Mouse (Mus musculus): ENCODE measurements around the gene Cfd. TPM values are rescaled to one million over a fixed set of nuclear protein-coding genes. Genes with fewer than 3 reads are reported as not detected.

The Cfd gene
- polyA plus RNA-seq, 1 experiment from 2014 or later = not detected

Small RNAs within 50 kb of the gene (microRNA-seq; reads per million reads assigned to microRNA genes)
- gene Mir6910 = not detected

Other genes with a start within 250 kb of the Cfd start
- gene Odf3l2, start 245.1 kb upstream of the Cfd start, polyA plus RNA-seq (2015; fragmentation: Nextera tagmentation; extraction: Ambion mirVana) = 0.37 and 0.89 TPM in 2 replicates
- gene Madcam1, start 226.3 kb upstream of the Cfd start, polyA plus RNA-seq (2015; fragmentation: Nextera tagmentation; extraction: Ambion mirVana) = 0.99 and 1.5 TPM in 2 replicates
- gene Tpgs1, start 221.5 kb upstream of the Cfd start, polyA plus RNA-seq (2015; fragmentation: Nextera tagmentation; extraction: Ambion mirVana) = 107 and 124 TPM in 2 replicates
- 73.5 and 84.7 TPM in 2 replicates for gene Cdc34, start 208.7 kb upstream of the Cfd start, polyA plus RNA-seq (2015; fragmentation: Nextera tagmentation; extraction: Ambion mirVana)
- gene Gzmm, start 201.8 kb upstream of the Cfd start, polyA plus RNA-seq (2015; fragmentation: Nextera tagmentation; extraction: Ambion mirVana) = 1.7 TPM in 2 replicates
- gene Bsg, start 186.4 kb upstream of the Cfd start, polyA plus RNA-seq (2015; fragmentation: Nextera tagmentation; extraction: Ambion mirVana) = 1,077 and 1,193 TPM in 2 replicates
- gene Hcn2, start 174.2 kb upstream of the Cfd start, polyA plus RNA-seq (2015; fragmentation: Nextera tagmentation; extraction: Ambion mirVana) = 1.2 and 1.4 TPM in 2 replicates
- 37.1 and 50.6 TPM in 2 replicates for gene Polrmt, start 144.3 kb upstream of the Cfd start, polyA plus RNA-seq (2015; fragmentation: Nextera tagmentation; extraction: Ambion mirVana)
- gene Fgf22, start 135.8 kb upstream of the Cfd start, polyA plus RNA-seq (2015; fragmentation: Nextera tagmentation; extraction: Ambion mirVana) = 1.9 and 3.1 TPM in 2 replicates
- gene Rnf126, start 123.9 kb upstream of the Cfd start, polyA plus RNA-seq (2015; fragmentation: Nextera tagmentation; extraction: Ambion mirVana) = 74.2 and 101 TPM in 2 replicates
- gene Fstl3, start 113.6 kb upstream of the Cfd start, polyA plus RNA-seq (2015; fragmentation: Nextera tagmentation; extraction: Ambion mirVana) = 2.6 and 3.0 TPM in 2 replicates
- gene Prss57, start 99.9 kb upstream of the Cfd start, polyA plus RNA-seq (2015; fragmentation: Nextera tagmentation; extraction: Ambion mirVana) = 0.31 TPM in 1 of 2 replicates, not detected in the other
- gene Palm, start 97.3 kb upstream of the Cfd start, polyA plus RNA-seq (2015; fragmentation: Nextera tagmentation; extraction: Ambion mirVana) = 297 and 309 TPM in 2 replicates
- gene Misp, start 69.9 kb upstream of the Cfd start, polyA plus RNA-seq (2015; fragmentation: Nextera tagmentation; extraction: Ambion mirVana) = 0.46 and 0.59 TPM in 2 replicates
- gene Ptbp1, start 36.4 kb upstream of the Cfd start, polyA plus RNA-seq (2015; fragmentation: Nextera tagmentation; extraction: Ambion mirVana) = 61.2 and 79.2 TPM in 2 replicates
- 10.4 and 11.2 TPM in 2 replicates for gene Prtn3, start 16.4 kb upstream of the Cfd start, polyA plus RNA-seq (2015; fragmentation: Nextera tagmentation; extraction: Ambion mirVana)
- 387 and 426 TPM in 2 replicates for gene Plppr3, start 16.2 kb upstream of the Cfd start, polyA plus RNA-seq (2015; fragmentation: Nextera tagmentation; extraction: Ambion mirVana)
- gene Elane, start 4.6 kb upstream of the Cfd start, polyA plus RNA-seq (2015; fragmentation: Nextera tagmentation; extraction: Ambion mirVana) = 0.26 and 0.32 TPM in 2 replicates
- 48.2 and 53.8 TPM in 2 replicates for gene Med16, start 18.1 kb downstream of the Cfd start, polyA plus RNA-seq (2015; fragmentation: Nextera tagmentation; extraction: Ambion mirVana)
- gene Gm26602, start 20.0 kb downstream of the Cfd start, polyA plus RNA-seq (2015; fragmentation: Nextera tagmentation; extraction: Ambion mirVana) = 1.4 and 18.3 TPM in 2 replicates
- 3.1 and 3.7 TPM in 2 replicates for gene Kiss1r, start 26.1 kb downstream of the Cfd start, polyA plus RNA-seq (2015; fragmentation: Nextera tagmentation; extraction: Ambion mirVana)
- 293 and 300 TPM in 2 replicates for gene R3hdm4, start 30.4 kb downstream of the Cfd start, polyA plus RNA-seq (2015; fragmentation: Nextera tagmentation; extraction: Ambion mirVana)
- gene Arid3a, start 36.2 kb downstream of the Cfd start, polyA plus RNA-seq (2015; fragmentation: Nextera tagmentation; extraction: Ambion mirVana) = 1.6 and 1.7 TPM in 2 replicates
- gene Wdr18, start 69.3 kb downstream of the Cfd start, polyA plus RNA-seq (2015; fragmentation: Nextera tagmentation; extraction: Ambion mirVana) = 97.7 and 102 TPM in 2 replicates
- 0.45 and 0.46 TPM in 2 replicates for gene Grin3b, start 79.9 kb downstream of the Cfd start, polyA plus RNA-seq (2015; fragmentation: Nextera tagmentation; extraction: Ambion mirVana)
- 11.7 and 17.4 TPM in 2 replicates for gene Tmem259, start 93.5 kb downstream of the Cfd start, polyA plus RNA-seq (2015; fragmentation: Nextera tagmentation; extraction: Ambion mirVana)
- 30.5 and 38.9 TPM in 2 replicates for gene Cnn2, start 97.7 kb downstream of the Cfd start, polyA plus RNA-seq (2015; fragmentation: Nextera tagmentation; extraction: Ambion mirVana)
- 4.2 and 5.1 TPM in 2 replicates for gene Abca7, start 105.6 kb downstream of the Cfd start, polyA plus RNA-seq (2015; fragmentation: Nextera tagmentation; extraction: Ambion mirVana)
- gene Arhgap45, start 125.8 kb downstream of the Cfd start, polyA plus RNA-seq (2015; fragmentation: Nextera tagmentation; extraction: Ambion mirVana) = 1.7 and 2.2 TPM in 2 replicates
- 141 and 143 TPM in 2 replicates for gene Polr2e, start 148.9 kb downstream of the Cfd start, polyA plus RNA-seq (2015; fragmentation: Nextera tagmentation; extraction: Ambion mirVana)
- 601 and 643 TPM in 2 replicates for gene Gpx4, start 156.3 kb downstream of the Cfd start, polyA plus RNA-seq (2015; fragmentation: Nextera tagmentation; extraction: Ambion mirVana)
- 10.3 and 13.0 TPM in 2 replicates for gene Sbno2, start 214.7 kb downstream of the Cfd start, polyA plus RNA-seq (2015; fragmentation: Nextera tagmentation; extraction: Ambion mirVana)
- 17.7 and 18.3 TPM in 2 replicates for gene Stk11, start 224.9 kb downstream of the Cfd start, polyA plus RNA-seq (2015; fragmentation: Nextera tagmentation; extraction: Ambion mirVana)
- 554 and 581 TPM in 2 replicates for gene Atp5d, start 247.8 kb downstream of the Cfd start, polyA plus RNA-seq (2015; fragmentation: Nextera tagmentation; extraction: Ambion mirVana)
- gene Cbarp, start 250.0 kb downstream of the Cfd start, polyA plus RNA-seq (2015; fragmentation: Nextera tagmentation; extraction: Ambion mirVana) = 98.8 and 130 TPM in 2 replicates